ENCODE assay signal across 9 mouse cellular contexts in the genomic region with DNA sequence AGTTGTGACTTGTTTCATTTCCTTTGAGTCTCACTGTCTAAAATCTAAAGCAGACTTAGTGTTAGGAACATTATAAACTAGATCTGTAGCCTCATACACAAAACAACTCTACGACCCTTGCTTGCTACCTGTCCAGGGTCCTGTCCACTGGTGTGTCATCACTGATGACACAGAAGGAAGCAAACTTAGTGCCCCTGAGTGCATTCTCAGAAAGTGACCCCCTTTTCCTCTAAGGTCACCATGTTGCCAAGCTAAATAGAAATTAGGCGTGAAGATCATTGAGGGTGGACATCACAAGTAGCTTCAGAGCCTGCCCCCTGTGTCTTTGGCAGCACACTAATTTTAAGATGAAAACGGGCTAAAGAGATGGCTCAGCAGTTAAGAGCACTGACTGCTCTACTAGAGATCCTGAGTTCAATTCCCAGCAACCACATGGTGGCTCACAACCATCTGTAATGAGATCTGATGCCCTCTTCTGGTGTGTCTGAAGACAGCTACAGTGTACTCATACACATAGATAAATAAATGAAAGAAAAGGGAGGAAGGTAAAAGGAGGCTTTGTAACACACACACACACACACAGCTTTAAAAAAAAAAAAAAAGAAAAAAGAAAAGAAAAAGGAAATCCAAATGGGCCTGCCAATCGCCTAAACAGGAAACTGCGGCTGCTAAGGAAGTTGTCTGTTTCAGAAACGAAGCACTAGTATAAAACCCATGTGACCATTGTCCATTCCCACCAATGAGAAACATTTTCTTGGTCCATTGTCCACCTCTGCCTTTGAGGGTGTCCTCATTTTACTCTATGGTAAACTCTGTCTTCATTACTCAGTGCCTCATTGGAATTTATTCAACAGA. TPM values are rescaled to one million over a fixed set of nuclear protein-coding genes. Genes with fewer than 3 reads are reported as not detected.
DNase-seq lines count a peak whose midpoint lies in the region; ATAC-seq and TF ChIP-seq lines count a peak whose summit lies in the region.
"Had no signal": no experiment of that assay in that cellular context is flagged by ENCODE, and none has a peak within 500 bp of the region (broad histone marks: within the 10 kb centered on the region; RNA-seq: fewer than 3 reads in every experiment).

No protein-coding gene starts in this region.

- H3K9me3 ChIP-seq in hindbrain, embryonic 15.5 days: no peaks in the 10 kb centered on the region
- H3K9me3 ChIP-seq in midbrain, embryonic 13.5 days: no peaks in the 10 kb centered on the region

- no peak for TF ChIP-seq CTCF in kidney, adult 2 months (conservative IDR thresholded peaks at IDR 0.05; ENCODE audit: insufficient read depth, insufficient read length, low read depth, low read length)

- WGBS in kidney, adult 2 months: 48% methylated on average over 6 of the region's 6 CpGs
- 69% methylated on average over 6 of the region's 6 CpGs for WGBS in hindbrain, embryonic 15.5 days
- 77% methylated on average over 6 of the region's 6 CpGs for WGBS in midbrain, embryonic 13.5 days

- no peak for TF ChIP-seq POLR2A in kidney, adult 2 months (IDR thresholded peaks at IDR 0.05; ENCODE audit: low read depth, low read length)

- peak overlapping the region; percentile 70 for H3K4me3 ChIP-seq in kidney, adult 2 months (ENCODE audit: insufficient read depth, low read depth, low read length)
- peak overlapping the region; percentile 69 for H3K4me3 ChIP-seq in brown adipose tissue, adult 24 weeks (ENCODE audit: insufficient read depth, low read depth, low read length)
- H3K4me3 ChIP-seq in hindbrain, embryonic 15.5 days: peak overlapping the region; percentile 90
- peak overlapping the region; percentile 78 for H3K4me3 ChIP-seq in midbrain, embryonic 13.5 days (replicated peaks)

- no peak overlapping the region for H3K9ac ChIP-seq in hindbrain, embryonic 15.5 days
- H3K9ac ChIP-seq in midbrain, embryonic 13.5 days (replicated peaks): peak overlapping the region; percentile 57; the same call in 1 of the 2 replicates

- no peaks in the 10 kb centered on the region for H3K27me3 ChIP-seq in kidney, adult 2 months (replicated peaks; ENCODE audit: control insufficient read depth, insufficient read depth, low read length)
- H3K27me3 ChIP-seq in hindbrain, embryonic 15.5 days: no peaks in the 10 kb centered on the region
- no peaks in the 10 kb centered on the region for H3K27me3 ChIP-seq in midbrain, embryonic 13.5 days

- peak overlapping the region; percentile 86 for H3K4me2 ChIP-seq in hindbrain, embryonic 15.5 days
- H3K4me2 ChIP-seq in midbrain, embryonic 13.5 days (replicated peaks): peak overlapping the region; percentile 62

- intact Hi-C loops in left cerebral cortex, postnatal 36 days (cut with DNase I): no loop called here

- peaks cover 9% of the 10 kb centered on the region; the same call in 1 of the 2 replicates for H3K4me1 ChIP-seq in kidney, adult 2 months (ENCODE audit: control insufficient read depth, insufficient read depth, low read length)
- H3K4me1 ChIP-seq in brown adipose tissue, adult 24 weeks (ENCODE audit: control insufficient read depth, insufficient read depth, insufficient read length, low read length): peaks cover 5% of the 10 kb centered on the region; the same call in 1 of the 2 replicates
- H3K4me1 ChIP-seq in hindbrain, embryonic 15.5 days (replicated peaks): peaks cover 18% of the 10 kb centered on the region
- peaks cover 23% of the 10 kb centered on the region for H3K4me1 ChIP-seq in midbrain, embryonic 13.5 days (replicated peaks)

- H3K27ac ChIP-seq in kidney, adult 2 months (ENCODE audit: insufficient read depth, low read depth, low read length): peak overlapping the region; percentile 89
- H3K27ac ChIP-seq in brown adipose tissue, adult 24 weeks (replicated peaks; ENCODE audit: low read depth, low read length): peak overlapping the region; percentile 85
- peak overlapping the region; percentile 73; the same call in 1 of the 2 replicates for H3K27ac ChIP-seq in hindbrain, embryonic 15.5 days (replicated peaks)
- H3K27ac ChIP-seq in midbrain, embryonic 13.5 days: peak overlapping the region; percentile 74

- no peaks in the 10 kb centered on the region for H3K36me3 ChIP-seq in kidney, adult 2 months (ENCODE audit: control insufficient read depth, insufficient read depth, low read length)
- peaks cover 12% of the 10 kb centered on the region for H3K36me3 ChIP-seq in hindbrain, embryonic 15.5 days
- H3K36me3 ChIP-seq in midbrain, embryonic 13.5 days: peaks cover 21% of the 10 kb centered on the region

- ATAC-seq in hindbrain, embryonic 15.5 days (ENCODE audit: low FRiP score, low read depth): no peak; the same call in 1 of the 2 replicates
- ATAC-seq in midbrain, embryonic 13.5 days: no peak

- no peak for DNase-seq in kidney, adult 2 months
- DNase-seq in kidney, adult 8-10 months: no peak
- DNase-seq in adrenal gland, postnatal 4 days (ENCODE audit: low spot score in 2 of 2): no peak
- DNase-seq in left cerebral cortex, adult 18-20 months (ENCODE audit: low spot score in 2 of 2): no peak
- DNase-seq in left cerebral cortex, postnatal 36 days (ENCODE audit: low spot score in 2 of 2): no peak

RNA-seq across cellular contexts. Expression of a gene that starts 1.1 kb away (rescaled TPM):
- polyA plus RNA-seq in kidney, adult 2 months (2012; rRNA removed): 40.2 and 47.6 TPM in 2 replicates
- 27.8 and 32.1 TPM in 2 replicates for polyA plus RNA-seq in brown adipose tissue, adult 24 weeks (2012; ENCODE audit: insufficient read depth, insufficient read length, missing spikeins)
- 78.7 and 82.1 TPM in 2 replicates for polyA plus RNA-seq in hindbrain, embryonic 15.5 days (2015; fragmentation: Nextera tagmentation; extraction: Ambion mirVana)
- polyA plus RNA-seq in midbrain, embryonic 13.5 days (2015; fragmentation: Nextera tagmentation; extraction: Ambion mirVana): 98.2 and 103 TPM in 2 replicates
- total RNA-seq in adrenal gland, postnatal 4 days (2021): 10 to 100 TPM; 54.7 to 59.8 TPM
- 10 to 100 TPM; 89.7 to 90.5 TPM for total RNA-seq in left cerebral cortex, adult 18-20 months (2021)
- total RNA-seq in left cerebral cortex, postnatal 36 days (2021): 10 to 100 TPM; 85.2 to 90.3 TPM

RNA-seq across cellular contexts. Expression of a gene that starts 8.2 kb away (rescaled TPM):
- 20.2 and 27.5 TPM in 2 replicates for polyA plus RNA-seq in kidney, adult 2 months (2012; rRNA removed)
- 5.8 and 10.2 TPM in 2 replicates for polyA plus RNA-seq in brown adipose tissue, adult 24 weeks (2012; ENCODE audit: insufficient read depth, insufficient read length, missing spikeins)
- 18.7 and 19.0 TPM in 2 replicates for polyA plus RNA-seq in hindbrain, embryonic 15.5 days (2015; fragmentation: Nextera tagmentation; extraction: Ambion mirVana)
- 17.8 and 18.6 TPM in 2 replicates for polyA plus RNA-seq in midbrain, embryonic 13.5 days (2015; fragmentation: Nextera tagmentation; extraction: Ambion mirVana)
- total RNA-seq in adrenal gland, postnatal 4 days (2021): 10 to 100 TPM; 59.1 to 68.4 TPM
- 10 to 100 TPM; 65.9 to 76.4 TPM for total RNA-seq in left cerebral cortex, adult 18-20 months (2021)
- total RNA-seq in left cerebral cortex, postnatal 36 days (2021): 10 to 100 TPM; 69.2 to 76.9 TPM

RNA-seq across cellular contexts. Expression of a gene that starts 21.7 kb away (rescaled TPM):
- polyA plus RNA-seq in kidney, adult 2 months (2012; rRNA removed): 0.10 and 0.14 TPM in 2 replicates
- not detected in 2 replicates for polyA plus RNA-seq in brown adipose tissue, adult 24 weeks (2012; ENCODE audit: insufficient read depth, insufficient read length, missing spikeins)
- polyA plus RNA-seq in hindbrain, embryonic 15.5 days (2015; fragmentation: Nextera tagmentation; extraction: Ambion mirVana): 0.10 and 0.18 TPM in 2 replicates
- 0.07 and 0.08 TPM in 2 replicates for polyA plus RNA-seq in midbrain, embryonic 13.5 days (2015; fragmentation: Nextera tagmentation; extraction: Ambion mirVana)
- total RNA-seq in adrenal gland, postnatal 4 days (2021): under 1 TPM in 1 of 2 experiments, not detected in 1; 0.11 TPM
- not detected for total RNA-seq in left cerebral cortex, adult 18-20 months (2021)
- under 1 TPM in 1 of 2 experiments, not detected in 1; 0.23 TPM for total RNA-seq in left cerebral cortex, postnatal 36 days (2021)
- total RNA-seq: gastrocnemius, postnatal 14 days had no signal

RNA-seq across cellular contexts. Expression of a gene that starts 37.6 kb away (rescaled TPM):
- polyA plus RNA-seq in kidney, adult 2 months (2012; rRNA removed): 0.38 and 1.6 TPM in 2 replicates
- 0.59 and 0.67 TPM in 2 replicates for polyA plus RNA-seq in brown adipose tissue, adult 24 weeks (2012; ENCODE audit: insufficient read depth, insufficient read length, missing spikeins)
- polyA plus RNA-seq in hindbrain, embryonic 15.5 days (2015; fragmentation: Nextera tagmentation; extraction: Ambion mirVana): 0.14 and 0.26 TPM in 2 replicates
- 0.17 TPM in 1 of 2 replicates, not detected in the other for polyA plus RNA-seq in midbrain, embryonic 13.5 days (2015; fragmentation: Nextera tagmentation; extraction: Ambion mirVana)
- total RNA-seq in adrenal gland, postnatal 4 days (2021): 1 to 10 TPM; 2.6 to 3.0 TPM
- total RNA-seq in left cerebral cortex, adult 18-20 months (2021): not detected
- under 1 TPM in 1 of 2 experiments, not detected in 1; 0.27 TPM for total RNA-seq in left cerebral cortex, postnatal 36 days (2021)

RNA-seq across cellular contexts. Expression of a gene that starts 45.9 kb away (rescaled TPM):
- 12.4 and 15.9 TPM in 2 replicates for polyA plus RNA-seq in kidney, adult 2 months (2012; rRNA removed)
- 15.3 and 16.7 TPM in 2 replicates for polyA plus RNA-seq in brown adipose tissue, adult 24 weeks (2012; ENCODE audit: insufficient read depth, insufficient read length, missing spikeins)
- polyA plus RNA-seq in hindbrain, embryonic 15.5 days (2015; fragmentation: Nextera tagmentation; extraction: Ambion mirVana): 134 and 138 TPM in 2 replicates
- polyA plus RNA-seq in midbrain, embryonic 13.5 days (2015; fragmentation: Nextera tagmentation; extraction: Ambion mirVana): 119 and 127 TPM in 2 replicates
- total RNA-seq in adrenal gland, postnatal 4 days (2021): 10 to 100 TPM; 27.9 to 30.6 TPM
- total RNA-seq in left cerebral cortex, adult 18-20 months (2021): 100 to 1,000 TPM in 1 of 2 experiments, 10 to 100 TPM in 1; 93.6 to 103 TPM
- total RNA-seq in left cerebral cortex, postnatal 36 days (2021): 100 to 1,000 TPM in 1 of 2 experiments, 10 to 100 TPM in 1; 95.3 to 108 TPM
